Mouse (Mus musculus) hindbrain, embryonic 15.5 days (tissue): ENCODE measurements around the gene Mdga1. TPM values are rescaled to one million over a fixed set of nuclear protein-coding genes. Genes with fewer than 3 reads are reported as not detected.
A peak's percentile ranks its signal among the peaks of the same experiment; 100 is the strongest.

Experiments used
- ATAC-seq: fragments of 200-750 bp; cut with Nextera tagmentation; 2 replicates; pipeline ENCODE4 v1.8.0; 2017; ENCODE audit warnings: low read depth, moderate number of reproducible peaks, moderate TSS enrichment; ENCODE audit not compliant: low FRiP score
- H3K27ac ChIP-seq: fragments of 300-500 bp; sonication (generic); replicated peaks from 2 replicates; pipeline ENCODE4 v1.5.1; 2015; ENCODE audit warnings: mild to moderate bottlenecking, inconsistent platforms
- H3K27me3 ChIP-seq: fragments of 300-500 bp; sonication (generic); 2 replicates; pipeline ENCODE4 v1.6.1; 2015; ENCODE audit warnings: control low read depth, inconsistent platforms
- H3K36me3 ChIP-seq: fragments of 300-500 bp; sonication (generic); 2 replicates; pipeline ENCODE4 v1.6.1; 2015; ENCODE audit warnings: control low read depth, inconsistent platforms
- H3K4me1 ChIP-seq: fragments of 300-500 bp; sonication (generic); replicated peaks from 2 replicates; pipeline ENCODE4 v1.6.1; 2015; ENCODE audit warnings: control low read depth, inconsistent platforms
- H3K4me2 ChIP-seq: fragments of 300-500 bp; sonication (generic); 2 replicates; pipeline ENCODE4 v1.6.1; 2015; ENCODE audit warnings: moderate library complexity, mild to moderate bottlenecking, inconsistent platforms
- H3K4me3 ChIP-seq: fragments of 300-500 bp; sonication (generic); 2 replicates; pipeline ENCODE4 v1.5.1; 2015; ENCODE audit warnings: mild to moderate bottlenecking, inconsistent platforms
- H3K9ac ChIP-seq: fragments of 300-500 bp; sonication (generic); 2 replicates; pipeline ENCODE4 v1.6.1; 2015; ENCODE audit warnings: inconsistent platforms
- H3K9me3 ChIP-seq: fragments of 300-500 bp; sonication (generic); 2 replicates; pipeline ENCODE4 v1.6.1; 2016; ENCODE audit warnings: control low read depth, inconsistent platforms
- WGBS: fragments of 180-500 bp; shearing (Covaris S2); methylation state at CpG from one replicate; pipeline ENCODE4 v1.1.7; 2015; 5-methylcytosine and 5-hydroxymethylcytosine counted together
- polyA plus RNA-seq: library from polyadenylated mRNA; unstranded; fragments of >200 nt; fragmentation: Nextera tagmentation; extraction: Ambion mirVana; gene quantifications from 2 replicates; pipeline ENCODE4 v1.2.1, GENCODE M21; 2015

Gene Mdga1
- polyA plus RNA-seq, 1 experiment from 2014 or later, result 18.9 TPM

- no peak overlapping the region for H3K4me3 ChIP-seq
- H3K4me1 ChIP-seq, result peaks cover 45% of the 10 kb centered on the region
- H3K9me3 ChIP-seq, result no peaks in the 10 kb centered on the region
- H3K4me2 ChIP-seq, result no peak overlapping the region
- H3K27ac ChIP-seq, result peak overlapping the region; percentile 68
- 0 out of 2 replicates have a peak, but pooled peaks have one; percentile 10 for ATAC-seq
- H3K27me3 ChIP-seq, result no peaks in the 10 kb centered on the region
- no peak overlapping the region for H3K9ac ChIP-seq
- WGBS, result 14% methylated on average over 27 of the region's 27 CpGs
- H3K36me3 ChIP-seq, result no peaks in the 10 kb centered on the region
These were observed 95.7 kb downstream of the Mdga1 start for GRCm38 (mm10) chr17:29874082-29874679.

- no peaks in the 10 kb centered on the region for H3K36me3 ChIP-seq
- no peaks in the 10 kb centered on the region for H3K9me3 ChIP-seq
- H3K9ac ChIP-seq, result no peak overlapping the region
- H3K27ac ChIP-seq, result peak overlapping the region; percentile 68
- peaks cover 41% of the 10 kb centered on the region for H3K4me1 ChIP-seq
- no peak overlapping the region for H3K4me2 ChIP-seq
- H3K27me3 ChIP-seq, result no peaks in the 10 kb centered on the region
- ATAC-seq, result peak; percentile 92
- 30% methylated on average over 7 of the region's 7 CpGs for WGBS
- H3K4me3 ChIP-seq, result no peak overlapping the region
These were observed 96.3 kb downstream of the Mdga1 start for GRCm38 (mm10) chr17:29873580-29874015.

DNA sequence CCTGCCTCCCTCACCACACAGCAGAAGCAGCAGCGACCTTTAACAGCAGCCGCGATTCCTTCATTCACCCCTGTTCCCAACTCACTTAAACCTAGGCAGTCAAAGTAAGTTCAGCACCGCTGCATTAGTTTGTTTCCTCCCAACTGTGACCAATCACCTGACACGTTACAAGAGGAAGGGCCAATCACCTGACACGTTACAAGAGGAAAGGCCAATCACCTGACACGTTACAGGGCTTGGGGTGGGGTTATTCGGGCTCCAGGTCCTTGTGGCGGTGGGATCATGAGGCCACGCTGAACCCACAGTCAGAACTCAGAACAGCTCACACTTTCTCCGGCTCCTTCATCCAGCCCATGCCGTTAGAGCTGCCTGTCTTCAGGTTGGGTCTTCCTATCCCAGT, 99.6 kb downstream of the Mdga1 start:
- Histone ChIP-seq H3K9me3 (no peaks in the 10 kb centered on the region), H3K4me2 (no peak overlapping the region), H3K4me1 (peaks cover 32% of the 10 kb centered on the region), H3K36me3 (no peaks in the 10 kb centered on the region), H3K27me3 (no peaks in the 10 kb centered on the region), H3K9ac (no peak overlapping the region), H3K27ac (no peak overlapping the region), H3K4me3 (no peak overlapping the region)
- 75% methylated on average over 12 of the region's 12 CpGs for WGBS
- ATAC-seq, result no peak

DNA sequence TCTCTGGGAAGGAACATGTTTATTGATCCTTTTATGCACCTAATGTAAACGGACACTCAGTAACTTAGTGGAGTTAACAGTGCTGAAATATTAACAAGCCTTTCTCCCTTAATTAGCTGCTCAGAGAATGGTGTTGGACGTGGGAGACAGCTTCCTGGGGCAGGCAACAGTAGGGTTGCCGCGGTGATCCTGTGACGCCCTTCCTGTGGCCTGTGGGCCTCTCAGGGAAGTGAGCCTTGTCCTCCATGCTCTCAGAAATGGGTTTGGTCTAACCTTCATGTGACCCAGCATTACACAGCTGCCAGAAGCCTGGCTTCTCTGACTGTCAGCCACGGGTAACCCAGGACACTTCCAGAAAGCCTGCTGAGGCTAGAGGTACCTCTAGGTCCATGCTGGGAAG, 104.0 kb downstream of the Mdga1 start:
- Histone ChIP-seq H3K4me1 (0 out of 2 replicates have a peak, but pooled peaks cover 3% of the 10 kb centered on the region), H3K36me3 (no peaks in the 10 kb centered on the region), H3K9ac (no peak overlapping the region), H3K27me3 (no peaks in the 10 kb centered on the region), H3K4me2 (no peak overlapping the region), H3K4me3 (no peak overlapping the region), H3K27ac (no peak overlapping the region), H3K9me3 (no peaks in the 10 kb centered on the region)
- 56% methylated on average over 6 of the region's 6 CpGs for WGBS
- no peak for ATAC-seq

DNA sequence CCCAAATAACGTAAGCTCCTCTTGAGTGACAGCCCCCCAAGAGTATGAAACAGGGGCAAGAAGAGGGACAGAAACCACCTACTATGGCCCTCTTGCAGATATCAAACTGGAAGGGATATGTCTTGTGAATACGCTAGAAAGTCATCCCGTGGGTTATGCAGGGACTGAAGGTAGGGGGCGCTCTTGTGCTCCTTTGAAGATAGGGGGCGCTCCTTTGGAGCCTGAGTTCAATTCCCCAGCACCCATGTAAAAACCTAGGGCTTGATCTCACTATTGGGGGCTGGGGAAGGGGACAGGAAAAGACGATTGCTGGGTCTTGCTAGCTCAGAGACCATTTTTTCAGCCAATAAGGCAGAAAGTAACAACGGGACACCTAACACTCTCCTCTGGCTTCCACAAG, 105.4 kb downstream of the Mdga1 start:
- Histone ChIP-seq H3K9me3 (no peaks in the 10 kb centered on the region), H3K4me1 (no peaks in the 10 kb centered on the region), H3K27me3 (no peaks in the 10 kb centered on the region), H3K27ac (no peak overlapping the region), H3K4me3 (no peak overlapping the region), H3K9ac (no peak overlapping the region), H3K36me3 (no peaks in the 10 kb centered on the region), H3K4me2 (no peak overlapping the region)
- no peak for ATAC-seq
- WGBS, result 63% methylated on average over 7 of the region's 7 CpGs

DNA sequence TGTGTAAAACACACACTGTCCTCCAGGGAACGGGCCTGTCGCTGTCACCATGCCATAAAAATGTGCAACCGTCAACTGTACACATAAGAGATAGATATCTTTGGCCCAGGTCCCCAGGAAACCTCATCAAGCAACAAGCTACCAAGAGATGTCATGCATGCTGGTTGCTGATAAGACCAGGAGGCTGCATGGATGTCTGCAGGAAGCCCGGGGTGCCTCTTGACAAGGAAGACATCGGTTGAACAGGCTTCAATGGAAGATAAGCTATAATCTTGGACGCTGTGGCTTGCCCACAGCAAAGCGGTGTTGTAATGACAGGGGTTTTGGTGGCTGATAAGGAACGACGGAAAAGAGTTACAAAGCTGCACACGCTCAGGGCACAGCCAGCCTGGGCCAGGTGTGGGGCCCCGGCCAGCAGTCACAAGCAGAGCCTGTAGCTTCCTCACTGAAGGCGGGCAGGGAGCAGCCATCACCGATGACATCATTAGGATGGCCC, 110.1 kb downstream of the Mdga1 start:
- 83% methylated on average over 13 of the region's 13 CpGs for WGBS
- ATAC-seq, result no peak
- H3K4me1 ChIP-seq, result peaks cover 15% of the 10 kb centered on the region
- no peak overlapping the region for H3K27ac ChIP-seq
- H3K27me3 ChIP-seq, result no peaks in the 10 kb centered on the region
- H3K4me3 ChIP-seq, result no peak overlapping the region
- H3K4me2 ChIP-seq, result no peak overlapping the region
- H3K36me3 ChIP-seq, result no peaks in the 10 kb centered on the region
- no peak overlapping the region for H3K9ac ChIP-seq
- no peaks in the 10 kb centered on the region for H3K9me3 ChIP-seq

GRCm38 (mm10) chr17:29858764-29859163, 111.1 kb downstream of the Mdga1 start:
- Histone ChIP-seq H3K9ac (no peak overlapping the region), H3K27me3 (no peaks in the 10 kb centered on the region), H3K4me2 (no peak overlapping the region), H3K9me3 (no peaks in the 10 kb centered on the region), H3K36me3 (no peaks in the 10 kb centered on the region), H3K27ac (no peak overlapping the region), H3K4me3 (no peak overlapping the region), H3K4me1 (peaks cover 15% of the 10 kb centered on the region)
- no peak for ATAC-seq
- 85% methylated on average over 3 of the region's 3 CpGs for WGBS

- WGBS, result 62% methylated on average over 18 of the region's 18 CpGs
- no peaks in the 10 kb centered on the region for H3K27me3 ChIP-seq
- H3K4me3 ChIP-seq, result no peak overlapping the region
- no peaks in the 10 kb centered on the region for H3K9me3 ChIP-seq
- H3K27ac ChIP-seq, result no peak overlapping the region
- H3K9ac ChIP-seq, result no peak overlapping the region
- no peaks in the 10 kb centered on the region for H3K36me3 ChIP-seq
- no peak overlapping the region for H3K4me2 ChIP-seq
- ATAC-seq, result no peak
- H3K4me1 ChIP-seq, result peaks cover 27% of the 10 kb centered on the region
These were observed 113.9 kb downstream of the Mdga1 start for GRCm38 (mm10) chr17:29855702-29856580.

DNA sequence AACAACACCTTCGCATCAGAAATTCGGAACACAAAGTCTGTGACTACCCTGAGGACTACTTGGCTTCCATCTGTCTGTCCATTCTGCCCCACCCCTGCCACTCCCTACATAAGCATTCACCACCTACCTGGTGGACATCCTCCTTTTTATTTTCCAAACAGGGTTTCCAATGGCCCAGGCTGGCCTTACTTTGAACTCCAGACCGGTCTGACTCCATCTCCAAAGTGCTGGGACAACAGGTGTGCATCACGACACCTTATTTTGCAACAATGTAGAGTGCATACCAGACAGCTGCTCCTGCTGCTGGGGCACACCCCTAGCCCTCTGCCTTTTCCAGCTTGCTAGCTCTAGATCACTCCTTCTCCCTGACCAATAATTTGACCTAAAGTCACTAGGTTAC, 115.1 kb downstream of the Mdga1 start:
- Histone ChIP-seq H3K4me3 (no peak overlapping the region), H3K27me3 (no peaks in the 10 kb centered on the region), H3K9ac (no peak overlapping the region), H3K36me3 (no peaks in the 10 kb centered on the region), H3K4me2 (no peak overlapping the region), H3K4me1 (peaks cover 27% of the 10 kb centered on the region), H3K27ac (no peak overlapping the region), H3K9me3 (no peaks in the 10 kb centered on the region)
- ATAC-seq, result no peak
- WGBS, result 90% methylated on average over 4 of the region's 4 CpGs

DNA sequence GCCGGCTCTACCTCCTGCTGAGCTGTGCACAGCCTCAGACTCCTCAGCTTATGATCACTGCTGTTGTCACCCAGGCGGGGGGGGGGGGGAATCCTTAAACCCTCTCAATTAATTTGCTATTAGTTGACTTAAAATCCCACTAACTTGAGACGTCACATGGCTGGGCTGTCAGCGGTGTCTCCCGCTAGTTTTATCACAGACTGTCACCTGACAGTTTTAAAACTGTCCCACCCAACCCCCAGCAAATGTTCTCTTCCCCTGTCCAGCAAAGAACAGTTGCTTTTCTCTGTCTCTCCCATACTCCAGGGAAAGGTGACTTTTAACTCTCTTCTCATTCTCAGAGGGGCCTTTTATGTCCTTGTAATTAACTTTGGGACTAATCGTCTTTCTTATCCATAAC, 115.5 kb downstream of the Mdga1 start:
- Histone ChIP-seq H3K27me3 (no peaks in the 10 kb centered on the region), H3K27ac (no peak overlapping the region), H3K9me3 (no peaks in the 10 kb centered on the region), H3K36me3 (no peaks in the 10 kb centered on the region), H3K4me1 (peaks cover 27% of the 10 kb centered on the region), H3K4me3 (no peak overlapping the region), H3K9ac (no peak overlapping the region), H3K4me2 (no peak overlapping the region)
- ATAC-seq, result no peak
- WGBS, result 68% methylated on average over 6 of the region's 6 CpGs

- Histone ChIP-seq H3K9ac (no peak overlapping the region), H3K36me3 (no peaks in the 10 kb centered on the region), H3K4me2 (no peak overlapping the region), H3K27me3 (no peaks in the 10 kb centered on the region), H3K4me1 (peaks cover 27% of the 10 kb centered on the region), H3K4me3 (no peak overlapping the region), H3K9me3 (no peaks in the 10 kb centered on the region), H3K27ac (no peak overlapping the region)
- WGBS, result 42% methylated on average over 8 of the region's 8 CpGs
- ATAC-seq, result no peak
These were observed 116.9 kb downstream of the Mdga1 start for GRCm38 (mm10) chr17:29852846-29853486.

DNA sequence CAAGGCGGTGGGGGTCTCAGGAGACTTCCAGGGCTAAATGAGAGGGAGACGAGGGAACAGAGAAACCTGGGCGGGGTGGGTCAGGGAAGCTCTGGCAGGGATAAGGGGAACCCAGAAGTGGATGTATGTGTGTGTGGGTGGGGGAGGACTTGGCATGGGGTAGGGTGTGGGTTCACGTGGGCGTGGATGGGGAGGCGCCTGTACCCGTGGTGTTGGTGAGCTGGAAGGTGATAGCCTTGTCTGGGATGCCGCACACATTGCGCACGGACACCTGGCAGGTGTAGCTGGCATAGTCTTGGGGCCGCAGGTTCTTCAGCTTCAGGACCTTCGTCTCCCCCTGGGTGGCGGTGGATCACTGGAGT, 120.5 kb downstream of the Mdga1 start:
- 80% methylated on average over 13 of the region's 13 CpGs for WGBS
- no peak overlapping the region for H3K4me2 ChIP-seq
- peak; percentile 55; the same call in 1 of the 2 replicates for ATAC-seq

More for the DNA sequence above, 120.5 kb downstream of the Mdga1 start:
- H3K9ac ChIP-seq, result no peak overlapping the region
- H3K4me1 ChIP-seq, result peaks cover 12% of the 10 kb centered on the region; the same call in 1 of the 2 replicates
- H3K27me3 ChIP-seq, result no peaks in the 10 kb centered on the region
- H3K9me3 ChIP-seq, result no peaks in the 10 kb centered on the region
- H3K36me3 ChIP-seq, result no peaks in the 10 kb centered on the region
- no peak overlapping the region for H3K4me3 ChIP-seq
- H3K27ac ChIP-seq, result no peak overlapping the region
